Comparison of ENCODE assay signal across 10 mouse cellular contexts in the genomic region with DNA sequence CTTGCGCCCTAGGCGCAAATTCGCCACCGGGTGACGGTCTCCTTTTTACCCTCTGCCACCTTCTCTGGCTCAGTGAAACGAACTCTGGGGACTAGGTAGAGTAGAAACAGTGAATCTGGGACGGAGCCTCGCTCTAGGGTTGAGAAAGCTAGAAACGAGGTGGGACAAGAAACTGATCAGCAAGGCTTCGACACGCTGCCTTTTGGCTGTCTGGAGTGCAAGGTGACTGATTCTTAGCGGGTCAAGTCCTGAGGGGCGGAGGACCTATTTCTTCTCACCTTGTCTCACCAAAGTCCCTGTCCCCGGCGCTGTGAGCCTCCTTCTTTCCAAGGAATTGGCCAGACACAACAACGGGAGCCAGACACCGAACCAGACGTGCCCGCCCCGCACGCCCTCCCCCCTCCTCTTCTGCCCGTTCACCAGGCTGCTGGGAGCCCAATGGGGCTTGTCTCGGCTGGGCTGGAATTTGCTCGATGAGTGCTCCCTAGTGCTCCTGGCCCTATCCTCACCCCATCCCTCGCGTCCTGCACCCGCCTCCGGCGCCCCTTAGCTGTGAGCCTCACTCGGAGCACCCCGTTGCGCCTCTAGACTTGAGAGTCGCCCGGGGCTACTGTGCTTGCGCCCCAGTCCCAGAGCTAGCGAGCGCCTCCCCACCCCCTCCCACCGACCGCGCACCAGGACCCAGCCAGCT. TPM values are rescaled to one million over a fixed set of nuclear protein-coding genes. Genes with fewer than 3 reads are reported as not detected.
DNase-seq lines count a peak whose midpoint lies in the region; ATAC-seq lines count a peak whose summit lies in the region.
"Had no signal": no experiment of that assay in that cellular context is flagged by ENCODE, and none has a peak within 500 bp of the region (broad histone marks: within the 10 kb centered on the region; RNA-seq: fewer than 3 reads in every experiment).

No protein-coding gene starts in this region.

- H3K9me3 ChIP-seq in heart, embryonic 16.5 days (replicated peaks; ENCODE audit: control insufficient read depth, low read length), result no peaks in the 10 kb centered on the region
- H3K9me3 ChIP-seq in forebrain, embryonic 13.5 days (replicated peaks), result no peaks in the 10 kb centered on the region
- no peaks in the 10 kb centered on the region for H3K9me3 ChIP-seq in midbrain, embryonic 12.5 days

- peaks cover 38% of the 10 kb centered on the region for H3K4me1 ChIP-seq in heart, embryonic 16.5 days (ENCODE audit: control insufficient read depth, insufficient read depth, low read length)
- peaks cover 84% of the 10 kb centered on the region for H3K4me1 ChIP-seq in forebrain, embryonic 13.5 days
- H3K4me1 ChIP-seq in midbrain, embryonic 12.5 days, result peaks cover 76% of the 10 kb centered on the region

- no peaks in the 10 kb centered on the region for H3K36me3 ChIP-seq in heart, embryonic 16.5 days (ENCODE audit: control insufficient read depth, insufficient read depth)
- no peaks in the 10 kb centered on the region for H3K36me3 ChIP-seq in forebrain, embryonic 13.5 days (ENCODE audit: poor library complexity, severe bottlenecking)
- no peaks in the 10 kb centered on the region for H3K36me3 ChIP-seq in midbrain, embryonic 12.5 days
- H3K36me3 ChIP-seq: G1E had no signal

- ATAC-seq in heart, embryonic 16.5 days (replicated peaks; ENCODE audit: extremely low read depth, insufficient read depth, low FRiP score), result no peak
- 0 out of 2 replicates have a peak, but pooled peaks have one; percentile 3 for ATAC-seq in forebrain, embryonic 13.5 days
- ATAC-seq in midbrain, embryonic 12.5 days (ENCODE audit: low FRiP score, low read depth), result no peak
- ATAC-seq in granulocyte monocyte progenitor cell, adult 5-6 weeks (replicated peaks; ENCODE audit: poor library complexity, severe bottlenecking), result no peak

- H3K27me3 ChIP-seq in heart, embryonic 16.5 days (ENCODE audit: control insufficient read depth, insufficient read depth, low read length), result peaks cover 93% of the 10 kb centered on the region
- peaks cover 94% of the 10 kb centered on the region for H3K27me3 ChIP-seq in forebrain, embryonic 13.5 days
- peaks cover 97% of the 10 kb centered on the region for H3K27me3 ChIP-seq in midbrain, embryonic 12.5 days

- H3K9ac ChIP-seq in heart, embryonic 16.5 days (ENCODE audit: low read length), result no peak overlapping the region
- peak overlapping the region; percentile 81 for H3K9ac ChIP-seq in forebrain, embryonic 13.5 days
- H3K9ac ChIP-seq in midbrain, embryonic 12.5 days (replicated peaks), result peak overlapping the region; percentile 61

- intact Hi-C loops in heart, postnatal 36 days (cut with DNase I), result no loop called here

- WGBS in heart, embryonic 16.5 days, result 1% methylated on average over 40 of the region's 40 CpGs
- WGBS in forebrain, embryonic 13.5 days, result under 1% methylated on average over 40 of the region's 40 CpGs
- WGBS in midbrain, embryonic 12.5 days, result under 1% methylated on average over 40 of the region's 40 CpGs

- no peak for DNase-seq in heart, postnatal 36 days
- DNase-seq in Muller cell, postnatal 12 days (ENCODE audit: inconsistent ontology term), result peak; percentile 26
- DNase-seq in T-cell, adult 2 months (ENCODE audit: low spot score), result no peak
- DNase-seq in yolk sac, embryonic 10.5 days (ENCODE audit: low spot score), result no peak
- DNase-seq: cerebellum, adult 11 months had no signal

- H3K4me2 ChIP-seq in heart, embryonic 16.5 days (ENCODE audit: low read depth, low read length), result peak overlapping the region; percentile 6
- H3K4me2 ChIP-seq in forebrain, embryonic 13.5 days, result peak overlapping the region; percentile 72
- H3K4me2 ChIP-seq in midbrain, embryonic 12.5 days (replicated peaks), result peak overlapping the region; percentile 56

- no peak overlapping the region for H3K27ac ChIP-seq in heart, embryonic 16.5 days (ENCODE audit: low read length)
- peak overlapping the region; percentile 95 for H3K27ac ChIP-seq in forebrain, embryonic 13.5 days
- peak overlapping the region; percentile 77 for H3K27ac ChIP-seq in midbrain, embryonic 12.5 days (replicated peaks)

- no peak overlapping the region; the same call in 1 of the 2 replicates for H3K4me3 ChIP-seq in heart, embryonic 16.5 days (ENCODE audit: low read length)
- peak overlapping the region; percentile 54 for H3K4me3 ChIP-seq in forebrain, embryonic 13.5 days
- H3K4me3 ChIP-seq in midbrain, embryonic 12.5 days, result peak overlapping the region; percentile 44

RNA-seq across cellular contexts. Expression of a gene that starts 10.3 kb away (rescaled TPM):
- 0.25 and 0.41 TPM in 2 replicates for polyA plus RNA-seq in heart, embryonic 16.5 days (2015; fragmentation: Nextera tagmentation; extraction: Ambion mirVana)
- total RNA-seq in heart, postnatal 36 days (2021), result under 1 TPM; 0.43 to 0.80 TPM
- 35.5 and 45.4 TPM in 2 replicates for polyA plus RNA-seq in forebrain, embryonic 13.5 days (2015; fragmentation: Nextera tagmentation; extraction: Ambion mirVana)
- polyA plus RNA-seq in midbrain, embryonic 12.5 days (2016; fragmentation: Nextera tagmentation; extraction: Ambion mirVana), result 26.5 and 27.0 TPM in 2 replicates
- not detected in 2 replicates for total RNA-seq in granulocyte monocyte progenitor cell, adult 5-6 weeks (2014; fragmentation: Nextera tagmentation)
- not detected in 2 replicates for total RNA-seq in granulocyte monocyte progenitor cell, adult 5-6 weeks (2017)
- polyA plus RNA-seq: G1E had no signal

RNA-seq across cellular contexts. Expression of a gene that starts 54.5 kb away (rescaled TPM):
- polyA plus RNA-seq in heart, embryonic 16.5 days (2015; fragmentation: Nextera tagmentation; extraction: Ambion mirVana), result 0.97 and 2.1 TPM in 2 replicates
- not detected for total RNA-seq in heart, postnatal 36 days (2021)
- 2.2 and 2.8 TPM in 2 replicates for polyA plus RNA-seq in forebrain, embryonic 13.5 days (2015; fragmentation: Nextera tagmentation; extraction: Ambion mirVana)
- 2.6 and 3.0 TPM in 2 replicates for polyA plus RNA-seq in midbrain, embryonic 12.5 days (2016; fragmentation: Nextera tagmentation; extraction: Ambion mirVana)
- total RNA-seq in granulocyte monocyte progenitor cell, adult 5-6 weeks (2014; fragmentation: Nextera tagmentation), result not detected in 2 replicates
- not detected in 2 replicates for total RNA-seq in granulocyte monocyte progenitor cell, adult 5-6 weeks (2017)
- total RNA-seq: G1E had no signal
- polyA plus RNA-seq: G1E had no signal

Comparison
In these comparisons a context has a peak if more than half of its experiments do, and no peak if none do; other contexts are left out.
1. H3K4me2 ChIP-seq: peak in every context shown above with its lines; median percentile 72 in forebrain, embryonic 13.5 days; 56 in midbrain, embryonic 12.5 days; 6 in heart, embryonic 16.5 days.
2. RNA of a gene that starts 10.3 kb away (polyA plus RNA-seq): 35.5 to 45.4 TPM in forebrain, embryonic 13.5 days and 26.5 to 27.0 TPM in midbrain, embryonic 12.5 days; 0.25 to 0.41 TPM in heart, embryonic 16.5 days; every median in the first group is over 10 times any median in the second.